Mouse (Mus musculus): ENCODE measurements at regions not wholly inside any gene's neighbourhood (a gene's known extent, or its start where the extent isn't known, plus 50 kb on each side); places are given as distances from the start of the nearest gene placed in this dataset.

GRCm38 (mm10) chr13:71612393-71613179 lies 350.9 kb downstream of the Irx1 start:
- H3K27ac ChIP-seq (ENCODE audit: low read depth), result no peak overlapping the region
- WGBS, result 61% methylated on average over 7 of the region's 7 CpGs
- no peak for TF ChIP-seq CTCF (IDR thresholded peaks at IDR 0.05; ENCODE audit: low read depth)
- TF ChIP-seq EP300 (IDR thresholded peaks at IDR 0.05; ENCODE audit: low read depth), result no peak

DNA sequence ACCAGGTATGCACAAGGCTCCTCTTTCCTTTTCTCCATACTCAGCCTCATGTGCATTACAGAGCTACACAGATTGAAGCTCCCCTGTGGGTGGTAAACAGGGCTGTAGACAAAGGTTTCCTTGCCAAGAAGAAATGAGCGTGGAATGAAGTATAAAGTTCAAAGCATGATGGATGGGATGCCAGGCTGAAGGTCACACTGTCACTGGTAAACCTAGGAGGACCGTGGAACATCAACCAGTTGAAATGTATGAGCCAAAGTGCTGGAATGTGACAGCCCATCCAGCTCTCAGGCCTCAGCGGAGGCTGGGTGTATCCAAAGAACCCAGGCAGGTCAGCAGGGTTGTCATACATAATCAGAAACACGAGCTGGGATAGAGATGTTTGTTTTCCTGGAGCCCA lies 381.0 kb downstream of the Irx1 start:
- Histone ChIP-seq H3K36me3 (replicated peaks; ENCODE audit: control insufficient read depth, insufficient read depth, low read length) (no peaks in the 10 kb centered on the region), H3K4me1 (ENCODE audit: control insufficient read depth, insufficient read depth) (no peaks in the 10 kb centered on the region), H3K4me3 (ENCODE audit: low read depth, low read length) (no peak overlapping the region), H3K27ac (ENCODE audit: low read depth) (no peak overlapping the region), H3K9ac (replicated peaks; ENCODE audit: low read depth, low read length) (no peak overlapping the region), H3K27me3 (ENCODE audit: control insufficient read depth, insufficient read depth, low read length) (no peaks in the 10 kb centered on the region), H3K4me2 (ENCODE audit: low read depth, low read length) (no peak overlapping the region), H3K9me3 (replicated peaks; ENCODE audit: control insufficient read depth, low read length) (no peaks in the 10 kb centered on the region)
- DNase-seq (ENCODE audit: low spot score) (no peak), ATAC-seq (ENCODE audit: insufficient read depth, low read depth) (no peak)
- TF ChIP-seq EP300 (IDR thresholded peaks at IDR 0.05; ENCODE audit: low read depth) (no peak), CTCF (IDR thresholded peaks at IDR 0.05; ENCODE audit: low read depth) (no peak)
- 40% methylated on average over 4 of the region's 4 CpGs for WGBS

More at GRCm38 (mm10) chr13:71612393-71613179, 350.9 kb downstream of the Irx1 start:
- Histone ChIP-seq H3K4me3 (ENCODE audit: low read depth, low read length) (no peak overlapping the region), H3K27me3 (ENCODE audit: control insufficient read depth, insufficient read depth, low read length) (no peaks in the 10 kb centered on the region), H3K36me3 (replicated peaks; ENCODE audit: control insufficient read depth, insufficient read depth, low read length) (no peaks in the 10 kb centered on the region), H3K4me1 (ENCODE audit: control insufficient read depth, insufficient read depth) (peaks cover 3% of the 10 kb centered on the region; the same call in 1 of the 2 replicates), H3K9me3 (replicated peaks; ENCODE audit: control insufficient read depth, low read length) (no peaks in the 10 kb centered on the region), H3K9ac (replicated peaks; ENCODE audit: low read depth, low read length) (no peak overlapping the region), H3K4me2 (ENCODE audit: low read depth, low read length) (no peak overlapping the region)
- DNase-seq (ENCODE audit: low spot score) (no peak), ATAC-seq (ENCODE audit: insufficient read depth, low read depth) (no peak)

- WGBS, result 59% methylated on average over 6 of the region's 6 CpGs
- Histone ChIP-seq H3K9me3 (replicated peaks; ENCODE audit: control insufficient read depth, low read length) (no peaks in the 10 kb centered on the region), H3K27me3 (ENCODE audit: control insufficient read depth, insufficient read depth, low read length) (no peaks in the 10 kb centered on the region), H3K4me2 (ENCODE audit: low read depth, low read length) (no peak overlapping the region), H3K36me3 (replicated peaks; ENCODE audit: control insufficient read depth, insufficient read depth, low read length) (no peaks in the 10 kb centered on the region), H3K4me1 (ENCODE audit: control insufficient read depth, insufficient read depth) (no peaks in the 10 kb centered on the region), H3K9ac (replicated peaks; ENCODE audit: low read depth, low read length) (no peak overlapping the region), H3K27ac (ENCODE audit: low read depth) (no peak overlapping the region), H3K4me3 (ENCODE audit: low read depth, low read length) (no peak overlapping the region)
- TF ChIP-seq CTCF (IDR thresholded peaks at IDR 0.05; ENCODE audit: low read depth) (no peak), EP300 (IDR thresholded peaks at IDR 0.05; ENCODE audit: low read depth) (no peak)
- ATAC-seq (ENCODE audit: insufficient read depth, low read depth), result no peak
- DNase-seq (ENCODE audit: low spot score), result no peak
These were observed 397.6 kb downstream of the Irx1 start for GRCm38 (mm10) chr13:71565895-71566294.

- no peak for ATAC-seq (ENCODE audit: insufficient read depth, low read depth)
- Histone ChIP-seq H3K4me2 (ENCODE audit: low read depth, low read length) (no peak overlapping the region), H3K9ac (replicated peaks; ENCODE audit: low read depth, low read length) (no peak overlapping the region), H3K4me1 (ENCODE audit: control insufficient read depth, insufficient read depth) (no peaks in the 10 kb centered on the region), H3K4me3 (ENCODE audit: low read depth, low read length) (no peak overlapping the region), H3K36me3 (replicated peaks; ENCODE audit: control insufficient read depth, insufficient read depth, low read length) (no peaks in the 10 kb centered on the region), H3K27me3 (ENCODE audit: control insufficient read depth, insufficient read depth, low read length) (no peaks in the 10 kb centered on the region), H3K9me3 (replicated peaks; ENCODE audit: control insufficient read depth, low read length) (no peaks in the 10 kb centered on the region), H3K27ac (ENCODE audit: low read depth) (no peak overlapping the region)
- WGBS, result 63% methylated on average over 7 of the region's 7 CpGs
- TF ChIP-seq CTCF (IDR thresholded peaks at IDR 0.05; ENCODE audit: low read depth), result no peak
- DNase-seq (ENCODE audit: low spot score), result no peak
These were observed 398.1 kb downstream of the Irx1 start for GRCm38 (mm10) chr13:71565388-71565787.

DNA sequence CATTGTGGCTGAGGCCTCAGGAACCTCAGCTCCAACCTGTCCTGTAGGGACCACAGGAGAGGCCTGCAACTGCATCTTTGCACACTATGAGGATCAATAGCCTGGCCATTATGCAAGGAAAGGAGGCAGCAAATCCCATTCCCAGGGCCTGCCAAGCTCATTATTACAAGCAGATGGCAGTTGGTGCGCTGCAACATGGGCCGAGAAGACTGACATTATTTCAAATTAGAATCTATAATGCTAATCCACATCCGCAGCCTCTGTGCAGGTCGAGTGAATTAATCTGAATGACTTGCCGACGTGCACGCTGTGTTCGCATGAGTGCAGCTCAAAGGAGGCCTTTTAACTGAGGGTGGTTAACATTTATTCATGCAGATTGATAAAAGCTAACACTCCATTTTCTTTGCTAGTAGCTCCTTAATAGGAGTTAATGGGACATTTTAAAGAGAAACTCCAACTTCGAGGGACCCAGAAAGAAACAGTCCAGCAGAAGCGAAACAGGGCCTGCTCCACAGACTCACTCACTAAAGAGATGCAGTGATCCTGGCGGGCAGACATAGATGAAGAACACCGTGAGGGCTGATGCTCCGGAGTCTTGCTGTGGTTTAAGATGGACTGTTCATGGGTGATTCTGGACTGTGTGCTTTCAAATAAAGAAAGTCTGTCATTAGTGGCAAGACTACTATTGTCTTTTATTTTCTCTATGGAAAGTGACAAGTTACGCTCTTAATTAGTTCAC lies 404.9 kb downstream of the Irx1 start:
- H3K36me3 ChIP-seq (replicated peaks; ENCODE audit: control insufficient read depth, insufficient read depth, low read length), result no peaks in the 10 kb centered on the region
- H3K9ac ChIP-seq (replicated peaks; ENCODE audit: low read depth, low read length), result no peak overlapping the region
- H3K4me3 ChIP-seq (ENCODE audit: low read depth, low read length), result no peak overlapping the region
- H3K9me3 ChIP-seq (replicated peaks; ENCODE audit: control insufficient read depth, low read length), result no peaks in the 10 kb centered on the region
- ATAC-seq (ENCODE audit: insufficient read depth, low read depth), result no peak
- DNase-seq (ENCODE audit: low spot score), result no peak
- H3K27me3 ChIP-seq (ENCODE audit: control insufficient read depth, insufficient read depth, low read length), result no peaks in the 10 kb centered on the region
- H3K4me1 ChIP-seq (ENCODE audit: control insufficient read depth, insufficient read depth), result no peaks in the 10 kb centered on the region
- no peak overlapping the region for H3K27ac ChIP-seq (ENCODE audit: low read depth)
- WGBS, result 84% methylated on average over 14 of the region's 14 CpGs
- TF ChIP-seq EP300 (IDR thresholded peaks at IDR 0.05; ENCODE audit: low read depth) (no peak), CTCF (IDR thresholded peaks at IDR 0.05; ENCODE audit: low read depth) (no peak)
- H3K4me2 ChIP-seq (ENCODE audit: low read depth, low read length), result no peak overlapping the region
